Mouse (Mus musculus) liver, embryonic 11.5 days (tissue): Measurements from ENCODE around the gene Soat2. TPM values are rescaled to one million over a fixed set of nuclear protein-coding genes. Genes with fewer than 3 reads are reported as not detected.

Experiments used
- ATAC-seq: fragments of 200-750 bp; cut with Nextera tagmentation; replicated peaks from 2 replicates; pipeline ENCODE4 v1.8.0; 2017; ENCODE audit warnings: moderate number of reproducible peaks, mild to moderate bottlenecking, moderate TSS enrichment, moderate library complexity; ENCODE audit not compliant: low FRiP score
- DNase-seq: peaks from one replicate; pipeline ENCODE4 v3.0.0-alpha.2; 2017; ENCODE audit warnings: low spot score
- H3K27ac ChIP-seq: fragments of 300-500 bp; sonication (generic); 2 replicates; pipeline ENCODE4 v1.5.1; 2014; ENCODE audit warnings: mild to moderate bottlenecking, low read depth, low read length, control low read depth
- H3K27me3 ChIP-seq: fragments of 300-500 bp; sonication (generic); replicated peaks from 2 replicates; pipeline ENCODE4 v1.6.1; 2014; ENCODE audit warnings: low read length, mixed read lengths; ENCODE audit not compliant: control insufficient read depth, insufficient read depth
- H3K36me3 ChIP-seq: fragments of 300-500 bp; sonication (generic); 2 replicates; pipeline ENCODE4 v1.6.1; 2014; ENCODE audit warnings: mild to moderate bottlenecking, low read length, moderate library complexity, mixed read lengths; ENCODE audit not compliant: control insufficient read depth, insufficient read depth
- H3K4me1 ChIP-seq: fragments of 300-500 bp; sonication (generic); replicated peaks from 2 replicates; pipeline ENCODE4 v1.6.1; 2014; ENCODE audit warnings: low read length, mixed read lengths; ENCODE audit not compliant: control insufficient read depth, insufficient read depth
- H3K4me2 ChIP-seq: fragments of 300-500 bp; sonication (generic); 2 replicates; pipeline ENCODE4 v1.6.1; 2014; ENCODE audit warnings: mild to moderate bottlenecking, control low read depth, moderate library complexity
- H3K4me3 ChIP-seq: fragments of 300-500 bp; sonication (generic); 2 replicates; pipeline ENCODE4 v1.5.1; 2014; ENCODE audit warnings: low read depth, low read length, control low read depth
- H3K9ac ChIP-seq: fragments of 300-500 bp; sonication (generic); 2 replicates; pipeline ENCODE4 v1.6.1; 2014; ENCODE audit warnings: low read depth, low read length, control low read depth
- H3K9me3 ChIP-seq: fragments of 300-500 bp; sonication (generic); 2 replicates; pipeline ENCODE4 v1.6.1; 2016; ENCODE audit warnings: low read length, inconsistent platforms, mixed read lengths; ENCODE audit not compliant: control insufficient read depth
- WGBS: fragments of 180-500 bp; shearing (Covaris S2); extraction: QIAGEN DNeasy Blood & Tissue Kit; methylation state at CpG from one replicate; pipeline ENCODE4 v1.1.7; 2014; 5-methylcytosine and 5-hydroxymethylcytosine counted together
- polyA plus RNA-seq: library from polyadenylated mRNA; unstranded; fragments of >200 nt; fragmentation: Nextera tagmentation; extraction: Ambion mirVana; gene quantifications from 2 replicates; pipeline ENCODE4 v1.2.1, GENCODE M21; 2014

Soat2 gene
- polyA plus RNA-seq, 1 experiment from 2014 or later = 36.2 TPM

GRCm38 (mm10) chr15:102198841-102199240 is 48.5 kb downstream of the Soat2 start:
- Histone ChIP-seq H3K9me3 (no peaks in the 10 kb centered on the region), H3K27me3 (no peaks in the 10 kb centered on the region), H3K4me2 (no peak overlapping the region), H3K36me3 (no peaks in the 10 kb centered on the region), H3K4me1 (peaks cover 9% of the 10 kb centered on the region), H3K4me3 (no peak overlapping the region), H3K27ac (peak overlapping the region; percentile 64), H3K9ac (no peak overlapping the region)
- DNase-seq (no peak), ATAC-seq (no peak)
- 68% methylated on average over 4 of the region's 4 CpGs for WGBS

- Histone ChIP-seq H3K4me2 (peak within 1 kb of the TSS; percentile 75), H3K4me1 (peaks cover 35% of the 10 kb centered on the region), H3K27ac (peak within 1 kb of the TSS; percentile 99), H3K9me3 (no peaks in the 10 kb centered on the region), H3K4me3 (peak within 1 kb of the TSS; percentile 92), H3K9ac (peak within 1 kb of the TSS; percentile 98), H3K27me3 (no peaks in the 10 kb centered on the region), H3K36me3 (peaks cover 8% of the 10 kb centered on the region; the same call in 1 of the 2 replicates)
- ATAC-seq = peak; percentile 97
- WGBS = 1% methylated on average over 57 of the region's 68 CpGs
- peak; percentile 95 for DNase-seq
Measured at GRCm38 (mm10) chr15:102202971-102203834, 52.9 kb downstream of the Soat2 start, which contains the start of gene Zfp740. Gene Zfp740 (plus strand): TSS chr15:102203249.

DNA sequence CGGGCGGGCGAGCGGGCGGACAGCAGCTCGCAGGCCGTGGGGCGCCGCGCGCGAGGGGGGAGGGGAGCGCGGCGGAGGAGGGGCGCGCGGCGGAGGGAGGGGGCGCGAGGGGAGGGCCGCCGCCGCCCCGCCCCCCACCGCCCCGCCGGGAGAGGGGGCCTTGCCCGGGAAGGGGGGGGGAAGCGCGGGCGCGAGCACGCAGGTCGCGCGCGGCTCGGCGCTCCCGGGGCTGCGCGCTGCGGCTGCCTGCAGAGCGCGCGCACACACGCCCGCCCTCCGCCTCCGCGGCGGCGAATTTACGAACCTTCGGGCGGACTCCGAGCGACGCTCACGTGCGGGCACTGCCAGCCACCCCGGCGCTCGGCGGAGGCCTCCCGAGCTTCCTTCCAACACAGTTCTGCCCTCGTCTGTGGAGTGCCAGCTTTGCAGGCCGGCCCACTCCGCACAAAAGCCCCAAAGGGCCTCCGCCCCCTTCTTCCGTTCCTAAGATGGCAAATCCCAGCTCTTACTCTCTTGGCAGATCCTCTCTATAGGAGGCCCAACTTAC is 53.6 kb downstream of the Soat2 start:
- WGBS = 0% methylated on average over 31 of the region's 72 CpGs
- peak overlapping the region; percentile 98 for H3K9ac ChIP-seq

GRCm38 (mm10) chr15:102204674-102205505 is 54.6 kb downstream of the Soat2 start, which contains the start of gene Csad:
Gene Csad (minus strand): TSS chr15:102204724.
- Histone ChIP-seq H3K27ac (peak within 1 kb of the TSS; percentile 99), H3K4me3 (peak within 1 kb of the TSS; percentile 92), H3K4me1 (peaks cover 33% of the 10 kb centered on the region), H3K9ac (peak within 1 kb of the TSS; percentile 98), H3K4me2 (peak within 1 kb of the TSS; percentile 75), H3K36me3 (peaks cover 21% of the 10 kb centered on the region), H3K9me3 (no peaks in the 10 kb centered on the region), H3K27me3 (no peaks in the 10 kb centered on the region)
- WGBS = 69% methylated on average over 19 of the region's 19 CpGs
- no peak for DNase-seq
- no peak for ATAC-seq

More for the DNA sequence above, 53.6 kb downstream of the Soat2 start:
- peak overlapping the region; percentile 99 for H3K27ac ChIP-seq
- H3K4me3 ChIP-seq = peak overlapping the region; percentile 92
- peaks cover 36% of the 10 kb centered on the region for H3K4me1 ChIP-seq
- ATAC-seq = peak; percentile 51
- DNase-seq = peak; percentile 75
- no peaks in the 10 kb centered on the region for H3K27me3 ChIP-seq
- peaks cover 13% of the 10 kb centered on the region for H3K36me3 ChIP-seq
- peak overlapping the region; percentile 75 for H3K4me2 ChIP-seq
- no peaks in the 10 kb centered on the region for H3K9me3 ChIP-seq

- Histone ChIP-seq H3K4me3 (0 out of 2 replicates have a peak overlapping the region, but pooled peaks have one; percentile 11), H3K27ac (no peak overlapping the region), H3K9me3 (no peaks in the 10 kb centered on the region), H3K9ac (no peak overlapping the region), H3K4me2 (peak overlapping the region; percentile 75), H3K4me1 (peaks cover 33% of the 10 kb centered on the region), H3K36me3 (peaks cover 23% of the 10 kb centered on the region), H3K27me3 (no peaks in the 10 kb centered on the region)
- WGBS = 82% methylated on average over 8 of the region's 8 CpGs
- no peak for DNase-seq
- no peak for ATAC-seq
Measured at GRCm38 (mm10) chr15:102205779-102206178, 55.5 kb downstream of the Soat2 start.

- H3K4me2 ChIP-seq = no peak overlapping the region
- DNase-seq (no peak), ATAC-seq (no peak)
- no peaks in the 10 kb centered on the region for H3K9me3 ChIP-seq
- H3K36me3 ChIP-seq = peaks cover 27% of the 10 kb centered on the region
- no peak overlapping the region for H3K9ac ChIP-seq
- 81% methylated on average over 3 of the region's 3 CpGs for WGBS
- peaks cover 32% of the 10 kb centered on the region for H3K4me1 ChIP-seq
- H3K4me3 ChIP-seq = no peak overlapping the region
- no peaks in the 10 kb centered on the region for H3K27me3 ChIP-seq
- H3K27ac ChIP-seq = no peak overlapping the region
Measured at GRCm38 (mm10) chr15:102207351-102207750, 57.0 kb downstream of the Soat2 start.

GRCm38 (mm10) chr15:102208092-102208561 is 57.8 kb downstream of the Soat2 start:
- 57% methylated on average over 9 of the region's 9 CpGs for WGBS
- Histone ChIP-seq H3K36me3 (peaks cover 35% of the 10 kb centered on the region), H3K9ac (no peak overlapping the region), H3K27ac (no peak overlapping the region), H3K4me2 (no peak overlapping the region), H3K27me3 (no peaks in the 10 kb centered on the region), H3K4me3 (no peak overlapping the region), H3K9me3 (no peaks in the 10 kb centered on the region), H3K4me1 (peaks cover 26% of the 10 kb centered on the region)
- ATAC-seq (no peak), DNase-seq (no peak)

GRCm38 (mm10) chr15:102209114-102209513 is 58.8 kb downstream of the Soat2 start:
- 90% methylated on average over 8 of the region's 8 CpGs for WGBS
- H3K4me2 ChIP-seq = no peak overlapping the region
- H3K9me3 ChIP-seq = no peaks in the 10 kb centered on the region
- peaks cover 26% of the 10 kb centered on the region for H3K4me1 ChIP-seq
- H3K9ac ChIP-seq = no peak overlapping the region
- ATAC-seq (no peak), DNase-seq (no peak)
- peaks cover 43% of the 10 kb centered on the region for H3K36me3 ChIP-seq
- H3K27ac ChIP-seq = no peak overlapping the region
- no peak overlapping the region for H3K4me3 ChIP-seq
- H3K27me3 ChIP-seq = no peaks in the 10 kb centered on the region
